Mouse (Mus musculus): ENCODE data around the gene Exoc6b. TPM values are rescaled to one million over a fixed set of nuclear protein-coding genes. Genes with fewer than 3 reads are reported as not detected.

Exoc6b gene
- polyA plus RNA-seq, 1 experiment from 2014 or later: 11.7 TPM

DNA sequence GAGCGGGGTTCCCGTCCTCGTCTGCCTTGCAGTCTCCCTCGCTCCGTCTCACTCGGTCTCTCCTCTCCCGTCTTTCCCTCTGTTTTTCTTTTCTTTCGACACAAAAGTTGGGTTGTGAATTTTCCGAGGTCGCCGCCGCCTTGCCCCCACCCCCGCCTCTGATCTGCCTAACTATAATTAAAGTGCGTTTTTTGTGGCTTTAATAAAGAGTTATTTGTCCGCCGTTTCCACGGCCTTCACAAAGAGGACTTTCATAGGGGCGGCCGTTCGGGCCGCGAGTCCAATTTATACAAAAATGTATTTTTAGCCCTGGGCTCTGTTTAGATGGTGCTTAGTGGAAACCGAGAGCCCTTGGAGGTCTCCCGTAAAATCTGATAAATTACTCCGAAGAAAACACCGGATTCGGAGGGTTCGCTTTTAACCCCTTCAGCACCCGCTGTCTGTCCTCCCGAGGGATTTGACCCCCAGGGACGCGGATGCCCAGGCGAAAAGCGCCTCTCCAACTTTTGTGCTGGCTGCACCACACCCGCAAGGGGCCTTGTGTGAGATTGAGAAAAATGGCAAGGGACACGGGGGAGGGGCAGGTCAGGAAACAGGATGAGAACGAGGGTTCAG is 483.5 kb downstream of the Exoc6b start:
- 0 out of 2 replicates have a peak overlapping the region, but pooled peaks have one; percentile 35 for H3K27ac ChIP-seq (replicated peaks)
- H3K4me1 ChIP-seq (replicated peaks; ENCODE audit: control insufficient read depth, insufficient read depth): peaks cover 25% of the 10 kb centered on the region
- H3K36me3 ChIP-seq (ENCODE audit: control insufficient read depth, insufficient read depth, low read length): no peaks in the 10 kb centered on the region
- H3K9ac ChIP-seq (ENCODE audit: low read length): peak overlapping the region; percentile 41; the same call in 1 of the 2 replicates
- TF ChIP-seq EP300 (optimal IDR thresholded peaks at IDR 0.05) (no peak), CTCF (IDR thresholded peaks at IDR 0.05; ENCODE audit: low read depth) (no peak)
- no peak for ATAC-seq (ENCODE audit: low FRiP score, low TSS enrichment)
- WGBS: under 1% methylated on average over 37 of the region's 37 CpGs
- no peaks in the 10 kb centered on the region for H3K9me3 ChIP-seq (ENCODE audit: control insufficient read depth, low read length)
- DNase-seq (ENCODE audit: low spot score): peak; percentile 15
- peak overlapping the region; percentile 45 for H3K4me3 ChIP-seq (ENCODE audit: low read depth, low read length)
- peaks cover 11% of the 10 kb centered on the region; the same call in 1 of the 2 replicates for H3K27me3 ChIP-seq (ENCODE audit: control insufficient read depth, insufficient read depth, low read length)
- H3K4me2 ChIP-seq (replicated peaks; ENCODE audit: low read depth): peak overlapping the region; percentile 87

DNA sequence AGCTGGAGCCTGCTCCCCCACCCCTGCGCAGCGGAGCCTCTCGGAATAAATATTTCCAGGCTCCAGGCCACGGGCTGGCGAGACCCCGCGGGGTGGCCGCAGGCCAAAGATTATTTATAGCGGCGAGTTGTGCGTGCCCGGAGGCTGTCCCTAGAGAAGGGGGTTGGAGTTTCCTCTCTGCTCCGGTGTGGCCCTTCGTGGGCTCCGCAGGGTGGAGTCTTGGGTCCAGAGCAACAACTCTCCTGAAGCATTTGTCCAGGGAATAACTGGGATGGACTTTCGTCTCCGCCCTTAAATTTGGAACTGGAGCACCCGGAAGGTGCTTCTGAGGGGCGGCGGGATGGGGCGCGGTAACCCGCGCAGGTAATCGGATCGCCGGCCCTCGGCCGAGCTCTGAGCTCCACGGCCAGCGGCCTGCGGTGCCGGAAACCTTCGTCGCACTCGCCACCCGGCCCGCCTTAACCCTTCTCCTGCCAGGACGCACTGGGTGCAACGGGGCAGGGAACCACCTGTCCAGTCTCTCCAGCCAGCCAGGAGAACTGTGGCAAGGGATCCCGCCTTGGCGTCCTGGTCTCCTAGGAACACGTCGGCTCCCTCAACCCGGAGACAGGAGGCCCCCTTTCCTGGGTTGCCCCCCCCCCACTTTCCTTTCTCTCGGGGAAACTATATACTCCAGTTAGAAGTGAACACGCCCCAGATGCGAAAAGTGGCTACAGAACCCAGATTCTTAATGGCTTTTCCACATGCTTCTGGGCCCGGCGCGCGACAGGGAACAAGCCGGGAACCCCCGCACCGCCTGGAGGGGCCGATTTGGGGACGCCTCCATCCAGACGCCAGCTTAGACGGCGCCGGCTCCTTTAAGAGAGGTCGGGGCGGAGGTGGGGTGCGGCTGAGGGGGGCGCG is 484.3 kb downstream of the Exoc6b start:
- peaks cover 25% of the 10 kb centered on the region for H3K4me1 ChIP-seq (replicated peaks; ENCODE audit: control insufficient read depth, insufficient read depth)
- no peak for ATAC-seq (ENCODE audit: low FRiP score, low TSS enrichment)

DNA sequence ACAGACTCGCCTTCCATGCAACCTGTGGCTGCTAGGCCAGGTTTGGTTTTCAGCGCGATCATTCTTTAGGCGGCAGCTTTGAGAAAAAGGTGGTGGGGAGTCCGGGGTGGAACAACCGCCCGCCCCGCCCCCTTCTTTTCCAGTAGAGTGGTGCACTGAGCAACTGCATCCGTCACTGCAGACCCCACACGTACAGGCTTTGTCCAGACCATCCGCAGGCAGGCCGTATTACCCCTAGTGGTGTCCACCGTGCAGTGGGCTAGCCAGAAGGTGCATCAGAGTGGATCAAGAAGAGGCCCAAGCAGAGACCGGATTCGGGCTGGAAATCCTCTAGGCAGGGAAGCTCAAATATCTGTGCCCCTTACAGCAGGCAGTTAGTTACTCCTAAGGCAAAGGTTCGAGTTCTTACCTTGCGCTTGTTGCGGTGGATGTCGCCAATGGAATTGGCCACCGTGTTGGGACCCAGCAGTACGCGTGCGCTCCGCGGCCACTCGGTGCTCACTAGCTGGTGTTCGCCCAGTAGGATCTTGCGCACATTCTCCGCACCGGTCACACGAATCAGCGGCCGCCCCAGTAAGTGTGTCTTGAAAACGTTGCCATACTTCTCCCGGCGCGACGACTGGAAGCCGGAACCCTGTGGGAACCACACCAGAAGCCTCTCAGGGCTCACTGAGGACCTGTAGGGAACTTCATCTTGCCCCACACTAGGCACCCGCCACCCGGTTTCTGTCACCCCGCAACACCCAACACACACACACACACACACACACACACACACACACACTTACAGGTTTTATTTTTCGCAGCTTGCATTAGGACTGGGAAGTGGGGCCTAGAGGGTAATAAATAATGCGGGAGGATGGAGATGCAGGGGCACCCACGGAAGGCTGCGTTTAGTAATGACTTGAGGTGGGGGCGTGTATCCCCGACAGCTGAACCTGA is 485.2 kb downstream of the Exoc6b start:
- H3K4me1 ChIP-seq (replicated peaks; ENCODE audit: control insufficient read depth, insufficient read depth): peaks cover 22% of the 10 kb centered on the region
- 8% methylated on average over 45 of the region's 48 CpGs for WGBS
- DNase-seq (ENCODE audit: low spot score) (peak; percentile 21), ATAC-seq (ENCODE audit: low FRiP score, low TSS enrichment) (peak; percentile 27; the same call in 1 of the 2 replicates)
- peak overlapping the region; percentile 45 for H3K4me3 ChIP-seq (ENCODE audit: low read depth, low read length)
- no peak overlapping the region for H3K27ac ChIP-seq (replicated peaks)
- peak overlapping the region; percentile 87 for H3K4me2 ChIP-seq (replicated peaks; ENCODE audit: low read depth)
- peaks cover 11% of the 10 kb centered on the region; the same call in 1 of the 2 replicates for H3K27me3 ChIP-seq (ENCODE audit: control insufficient read depth, insufficient read depth, low read length)
- TF ChIP-seq CTCF (IDR thresholded peaks at IDR 0.05; ENCODE audit: low read depth) (peak; percentile 9; the same call in 1 of the 2 replicates), EP300 (optimal IDR thresholded peaks at IDR 0.05) (no peak)
- H3K36me3 ChIP-seq (ENCODE audit: control insufficient read depth, insufficient read depth, low read length): no peaks in the 10 kb centered on the region
- H3K9ac ChIP-seq (ENCODE audit: low read length): no peak overlapping the region
- H3K9me3 ChIP-seq (ENCODE audit: control insufficient read depth, low read length): no peaks in the 10 kb centered on the region

More for the DNA sequence above, 484.3 kb downstream of the Exoc6b start:
- Histone ChIP-seq H3K4me2 (replicated peaks; ENCODE audit: low read depth) (peak overlapping the region; percentile 87), H3K9ac (ENCODE audit: low read length) (peak overlapping the region; percentile 41; the same call in 1 of the 2 replicates), H3K36me3 (ENCODE audit: control insufficient read depth, insufficient read depth, low read length) (no peaks in the 10 kb centered on the region), H3K4me3 (ENCODE audit: low read depth, low read length) (peak overlapping the region; percentile 45), H3K9me3 (ENCODE audit: control insufficient read depth, low read length) (no peaks in the 10 kb centered on the region), H3K27me3 (ENCODE audit: control insufficient read depth, insufficient read depth, low read length) (peaks cover 11% of the 10 kb centered on the region; the same call in 1 of the 2 replicates), H3K27ac (replicated peaks) (peak overlapping the region; percentile 35; the same call in 1 of the 2 replicates)
- peak; percentile 38 for DNase-seq (ENCODE audit: low spot score)
- 2% methylated on average over 66 of the region's 66 CpGs for WGBS
- TF ChIP-seq CTCF (IDR thresholded peaks at IDR 0.05; ENCODE audit: low read depth) (no peak), EP300 (optimal IDR thresholded peaks at IDR 0.05) (no peak)

DNA sequence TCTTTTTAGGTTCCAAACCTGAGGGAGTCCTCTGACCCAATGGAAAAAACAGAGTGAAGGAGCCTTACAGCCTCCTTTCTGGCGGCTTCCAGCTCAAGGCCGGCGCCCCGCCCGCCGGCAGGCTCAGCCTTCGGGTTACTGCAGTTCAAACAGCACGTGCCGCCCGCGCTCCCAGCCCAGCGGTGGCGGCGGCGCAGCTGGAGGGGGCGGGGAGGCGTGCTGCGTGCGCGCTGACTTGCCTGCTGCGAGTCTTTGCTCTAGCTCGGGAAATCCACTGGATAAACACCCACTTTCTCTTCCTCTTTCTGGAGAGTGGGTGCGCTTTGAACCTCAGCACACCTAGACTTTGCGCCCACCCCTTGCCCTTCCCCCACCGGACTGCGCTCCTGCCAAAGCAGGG is 485.9 kb downstream of the Exoc6b start:
- Histone ChIP-seq H3K9me3 (ENCODE audit: control insufficient read depth, low read length) (no peaks in the 10 kb centered on the region), H3K4me1 (replicated peaks; ENCODE audit: control insufficient read depth, insufficient read depth) (peaks cover 22% of the 10 kb centered on the region), H3K9ac (ENCODE audit: low read length) (0 out of 2 replicates have a peak overlapping the region, but pooled peaks have one; percentile 8), H3K27ac (replicated peaks) (0 out of 2 replicates have a peak overlapping the region, but pooled peaks have one; percentile 2), H3K4me2 (replicated peaks; ENCODE audit: low read depth) (peak overlapping the region; percentile 87), H3K36me3 (ENCODE audit: control insufficient read depth, insufficient read depth, low read length) (no peaks in the 10 kb centered on the region), H3K4me3 (ENCODE audit: low read depth, low read length) (peak overlapping the region; percentile 45), H3K27me3 (ENCODE audit: control insufficient read depth, insufficient read depth, low read length) (peaks cover 11% of the 10 kb centered on the region; the same call in 1 of the 2 replicates)
- WGBS: 0% methylated on average over 25 of the region's 26 CpGs
- TF ChIP-seq CTCF (IDR thresholded peaks at IDR 0.05; ENCODE audit: low read depth): no peak; the same call in 1 of the 2 replicates
- TF ChIP-seq EP300 (optimal IDR thresholded peaks at IDR 0.05): peak; percentile 27
- DNase-seq (ENCODE audit: low spot score) (peak; percentile 88), ATAC-seq (ENCODE audit: low FRiP score, low TSS enrichment) (peak; percentile 76)

- 48% methylated on average over 5 of the region's 5 CpGs for WGBS
- Histone ChIP-seq H3K4me3 (ENCODE audit: low read depth, low read length) (no peak overlapping the region), H3K4me2 (replicated peaks; ENCODE audit: low read depth) (peak overlapping the region; percentile 87; the same call in 1 of the 2 replicates), H3K27me3 (ENCODE audit: control insufficient read depth, insufficient read depth, low read length) (peaks cover 11% of the 10 kb centered on the region; the same call in 1 of the 2 replicates), H3K36me3 (ENCODE audit: control insufficient read depth, insufficient read depth, low read length) (no peaks in the 10 kb centered on the region), H3K4me1 (replicated peaks; ENCODE audit: control insufficient read depth, insufficient read depth) (peaks cover 21% of the 10 kb centered on the region), H3K9me3 (ENCODE audit: control insufficient read depth, low read length) (no peaks in the 10 kb centered on the region), H3K9ac (ENCODE audit: low read length) (no peak overlapping the region), H3K27ac (replicated peaks) (no peak overlapping the region)
- DNase-seq (ENCODE audit: low spot score): peak; percentile 13
- TF ChIP-seq EP300 (optimal IDR thresholded peaks at IDR 0.05) (no peak), CTCF (IDR thresholded peaks at IDR 0.05; ENCODE audit: low read depth) (no peak)
- ATAC-seq (ENCODE audit: low FRiP score, low TSS enrichment): no peak
Observed at GRCm38 (mm10) chr6:84582826-84583225, 486.5 kb downstream of the Exoc6b start.

Data from stomach, postnatal 0 days (tissue).